Mouse (Mus musculus): Measurements from ENCODE around the gene Uvrag. TPM values are rescaled to one million over a fixed set of nuclear protein-coding genes. Genes with fewer than 3 reads are reported as not detected.

The Uvrag gene
- polyA plus RNA-seq, 1 experiment: 13.9 TPM

DNA sequence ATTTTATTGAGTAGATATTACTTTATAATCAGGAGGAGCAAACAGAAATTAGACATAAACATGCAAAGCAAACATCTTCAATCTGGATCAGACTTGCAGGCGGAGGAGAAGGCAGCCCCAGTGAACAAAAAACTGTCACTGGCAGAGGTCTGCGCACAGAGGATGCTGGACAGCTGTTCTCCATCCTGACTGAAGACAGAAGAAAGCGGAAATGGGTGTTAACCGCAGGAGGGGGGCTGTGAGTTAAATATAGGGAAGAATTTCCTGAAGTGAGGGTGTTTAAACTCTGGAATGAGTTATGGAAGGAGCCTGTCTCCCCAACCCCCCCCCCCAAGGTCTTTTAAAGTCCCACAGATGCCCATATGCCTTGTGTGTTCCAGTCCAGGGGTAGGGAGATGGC lies 241.1 kb downstream of the Uvrag start:
- H3K4me3 ChIP-seq (replicated peaks): no peak overlapping the region
- H3K9me3 ChIP-seq: peaks cover 7% of the 10 kb centered on the region; the same call in 1 of the 2 replicates
- peaks cover 82% of the 10 kb centered on the region for H3K36me3 ChIP-seq (replicated peaks; ENCODE audit: low read length)
- peaks cover 41% of the 10 kb centered on the region for H3K4me1 ChIP-seq
- TF ChIP-seq GATA1 (IDR thresholded peaks at IDR 0.05; ENCODE audit: borderline replicate concordance, low read length): no peak
- TF ChIP-seq FLI1 (IDR thresholded peaks at IDR 0.05; ENCODE audit: low read length): no peak
- H3K27me3 ChIP-seq (replicated peaks): no peaks in the 10 kb centered on the region

DNA sequence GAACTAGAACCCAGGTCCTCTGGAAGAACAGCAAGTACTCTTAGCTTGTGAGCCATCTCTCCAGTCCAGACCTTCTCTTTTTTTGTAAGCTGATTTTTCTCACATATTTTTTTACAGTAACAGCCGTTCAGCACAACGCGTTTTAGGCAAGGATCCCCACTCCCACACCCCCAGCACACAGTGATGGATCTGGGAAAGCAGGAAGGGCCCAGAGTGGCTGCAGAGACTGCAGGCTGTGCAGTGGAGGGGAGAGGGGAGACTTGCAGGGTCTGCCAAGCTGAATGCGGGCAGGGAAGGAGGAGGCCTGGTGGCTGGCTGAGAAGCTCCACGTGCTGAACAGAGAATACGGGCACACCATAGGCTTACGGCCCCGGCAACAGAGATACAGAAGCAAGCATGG lies 243.6 kb downstream of the Uvrag start:
- TF ChIP-seq GATA1 (IDR thresholded peaks at IDR 0.05; ENCODE audit: borderline replicate concordance, low read length) (no peak), FLI1 (IDR thresholded peaks at IDR 0.05; ENCODE audit: low read length) (no peak)
- Histone ChIP-seq H3K9me3 (peaks cover 7% of the 10 kb centered on the region; the same call in 1 of the 2 replicates), H3K4me3 (replicated peaks) (no peak overlapping the region), H3K36me3 (replicated peaks; ENCODE audit: low read length) (peaks cover 77% of the 10 kb centered on the region), H3K27me3 (replicated peaks) (no peaks in the 10 kb centered on the region), H3K4me1 (peaks cover 60% of the 10 kb centered on the region)

DNA sequence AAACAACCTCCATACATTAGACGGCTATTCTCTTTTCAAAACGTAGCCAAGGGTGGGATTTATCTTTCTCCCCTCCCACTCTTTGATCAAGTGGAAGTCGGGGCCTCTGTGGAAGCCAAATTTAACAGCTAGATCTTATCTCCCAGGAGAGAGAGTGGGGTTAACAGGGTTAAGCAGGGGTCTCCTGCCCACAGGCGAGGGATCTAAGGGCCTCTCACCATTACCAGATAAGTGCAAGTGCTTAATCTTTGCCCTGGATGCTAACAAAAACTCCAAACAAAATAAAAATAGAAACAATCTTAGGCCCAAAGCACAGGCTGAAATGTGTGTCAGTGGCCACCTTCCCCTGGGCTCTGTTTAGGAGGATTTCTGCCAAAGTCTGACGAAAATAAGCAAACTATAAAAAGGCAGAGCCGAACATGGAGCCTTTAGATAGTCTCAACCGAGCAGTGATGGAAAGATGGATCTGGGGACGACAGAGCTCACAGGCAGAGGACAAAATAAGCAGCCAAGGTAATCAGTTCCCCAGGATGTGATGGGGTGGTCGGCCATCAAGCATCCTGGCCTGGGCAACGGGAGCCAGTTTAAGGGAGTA lies 245.3 kb downstream of the Uvrag start:
- peaks cover 61% of the 10 kb centered on the region for H3K4me1 ChIP-seq
- peaks cover 67% of the 10 kb centered on the region for H3K36me3 ChIP-seq (replicated peaks; ENCODE audit: low read length)
- H3K27me3 ChIP-seq (replicated peaks): no peaks in the 10 kb centered on the region
- no peak overlapping the region for H3K4me3 ChIP-seq (replicated peaks)
- 0 out of 2 replicates have a peak, but pooled peaks cover 3% of the 10 kb centered on the region for H3K9me3 ChIP-seq
- no peak for TF ChIP-seq FLI1 (IDR thresholded peaks at IDR 0.05; ENCODE audit: low read length)
- TF ChIP-seq GATA1 (IDR thresholded peaks at IDR 0.05; ENCODE audit: borderline replicate concordance, low read length): no peak

DNA sequence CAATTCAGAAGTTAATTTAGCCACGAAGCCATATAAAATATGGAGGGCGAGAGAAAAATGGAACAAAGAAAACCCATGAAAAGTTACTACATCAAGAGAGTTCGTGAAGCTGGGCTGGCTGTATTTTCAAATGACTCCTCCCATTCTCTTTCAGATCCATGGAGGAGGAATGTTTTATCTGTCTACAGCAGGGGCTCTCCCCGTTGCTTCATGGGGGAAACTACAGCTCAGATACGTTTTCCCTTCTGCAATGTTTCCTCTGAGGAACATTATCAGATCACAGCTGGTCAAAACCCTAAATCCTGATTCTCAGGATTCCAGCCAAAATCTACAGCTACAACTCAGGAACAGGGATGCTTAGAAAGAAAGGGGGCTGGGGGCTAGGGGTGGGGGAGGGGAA lies 246.2 kb downstream of the Uvrag start:
- Histone ChIP-seq H3K36me3 (replicated peaks; ENCODE audit: low read length) (peaks cover 67% of the 10 kb centered on the region), H3K4me1 (peaks cover 61% of the 10 kb centered on the region), H3K4me3 (replicated peaks) (no peak overlapping the region), H3K9me3 (0 out of 2 replicates have a peak, but pooled peaks cover 3% of the 10 kb centered on the region), H3K27me3 (replicated peaks) (no peaks in the 10 kb centered on the region)
- TF ChIP-seq GATA1 (IDR thresholded peaks at IDR 0.05; ENCODE audit: borderline replicate concordance, low read length): no peak
- TF ChIP-seq FLI1 (IDR thresholded peaks at IDR 0.05; ENCODE audit: low read length): no peak

DNA sequence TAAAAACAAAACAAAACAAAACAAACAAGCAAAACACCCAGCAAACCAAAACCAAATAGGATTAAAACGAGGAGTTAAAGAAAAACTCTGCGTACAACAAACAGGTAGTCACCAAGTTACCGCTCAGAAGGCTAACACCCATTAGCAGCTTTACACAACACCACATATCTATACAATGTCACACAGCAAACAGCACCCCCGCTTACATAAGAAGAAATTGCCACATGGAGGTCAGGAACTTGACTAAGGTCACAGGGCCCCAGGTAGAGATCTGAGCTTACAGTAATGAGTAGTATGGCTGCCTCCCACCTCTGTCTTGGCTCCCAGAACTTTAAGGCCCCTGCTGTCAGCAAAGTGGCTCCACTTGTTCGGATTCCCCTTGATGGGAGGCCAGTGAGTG lies 246.6 kb downstream of the Uvrag start:
- H3K4me3 ChIP-seq (replicated peaks): no peak overlapping the region
- no peak for TF ChIP-seq FLI1 (IDR thresholded peaks at IDR 0.05; ENCODE audit: low read length)
- TF ChIP-seq GATA1 (IDR thresholded peaks at IDR 0.05; ENCODE audit: borderline replicate concordance, low read length): no peak

DNA sequence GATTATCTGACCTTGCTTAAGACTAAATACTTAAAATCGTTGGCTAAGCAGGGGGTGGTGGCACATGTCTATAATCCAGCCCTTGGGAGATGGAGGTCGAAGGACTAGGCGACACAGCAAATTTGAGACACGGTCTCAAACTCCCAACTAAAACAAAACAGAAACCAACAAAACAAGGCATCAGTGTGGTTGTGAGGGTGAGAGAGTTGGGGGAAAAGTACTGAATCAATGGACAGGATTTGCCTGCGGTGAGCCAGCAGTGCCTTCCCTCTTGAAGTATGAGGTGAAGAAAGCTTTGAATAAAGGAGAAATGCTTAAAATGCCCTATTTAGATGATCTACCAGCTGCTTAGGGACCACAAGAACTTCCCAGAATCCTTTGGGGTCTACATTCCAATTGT lies 247.8 kb downstream of the Uvrag start:
- H3K9me3 ChIP-seq: 0 out of 2 replicates have a peak, but pooled peaks cover 3% of the 10 kb centered on the region
- no peak overlapping the region for H3K4me3 ChIP-seq (replicated peaks)
- H3K4me1 ChIP-seq: peaks cover 59% of the 10 kb centered on the region
- H3K27me3 ChIP-seq (replicated peaks): no peaks in the 10 kb centered on the region
- no peak for TF ChIP-seq GATA1 (IDR thresholded peaks at IDR 0.05; ENCODE audit: borderline replicate concordance, low read length)
- no peak for TF ChIP-seq FLI1 (IDR thresholded peaks at IDR 0.05; ENCODE audit: low read length)
- peaks cover 66% of the 10 kb centered on the region for H3K36me3 ChIP-seq (replicated peaks; ENCODE audit: low read length)

More for the DNA sequence above, 246.6 kb downstream of the Uvrag start:
- 0 out of 2 replicates have a peak, but pooled peaks cover 3% of the 10 kb centered on the region for H3K9me3 ChIP-seq
- no peaks in the 10 kb centered on the region for H3K27me3 ChIP-seq (replicated peaks)
- peaks cover 66% of the 10 kb centered on the region for H3K36me3 ChIP-seq (replicated peaks; ENCODE audit: low read length)
- H3K4me1 ChIP-seq: peaks cover 60% of the 10 kb centered on the region

DNA sequence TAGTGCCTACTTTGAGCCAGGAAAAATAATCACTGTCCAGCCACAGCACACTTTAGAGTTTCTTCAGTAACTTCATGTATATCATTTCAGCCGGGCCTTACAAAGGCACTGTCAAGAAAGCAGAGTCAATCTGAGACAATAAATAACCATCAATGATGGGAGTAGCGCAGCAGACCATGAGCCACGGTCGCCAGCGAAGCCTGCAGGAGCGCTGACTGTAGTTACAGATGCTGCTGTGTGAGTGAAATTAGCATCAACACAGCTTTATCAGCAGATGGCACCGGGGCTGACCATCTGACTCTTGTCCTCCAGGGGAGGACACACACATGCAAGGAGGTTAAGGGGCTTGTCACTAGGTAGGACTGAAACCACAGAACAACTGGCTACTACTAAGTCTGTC lies 251.7 kb downstream of the Uvrag start:
- Histone ChIP-seq H3K36me3 (replicated peaks; ENCODE audit: low read length) (peaks cover 68% of the 10 kb centered on the region), H3K4me3 (replicated peaks) (no peak overlapping the region), H3K4me1 (peaks cover 50% of the 10 kb centered on the region), H3K27me3 (replicated peaks) (no peaks in the 10 kb centered on the region), H3K9me3 (no peaks in the 10 kb centered on the region)
- TF ChIP-seq FLI1 (IDR thresholded peaks at IDR 0.05; ENCODE audit: low read length): no peak
- no peak for TF ChIP-seq GATA1 (IDR thresholded peaks at IDR 0.05; ENCODE audit: borderline replicate concordance, low read length)

DNA sequence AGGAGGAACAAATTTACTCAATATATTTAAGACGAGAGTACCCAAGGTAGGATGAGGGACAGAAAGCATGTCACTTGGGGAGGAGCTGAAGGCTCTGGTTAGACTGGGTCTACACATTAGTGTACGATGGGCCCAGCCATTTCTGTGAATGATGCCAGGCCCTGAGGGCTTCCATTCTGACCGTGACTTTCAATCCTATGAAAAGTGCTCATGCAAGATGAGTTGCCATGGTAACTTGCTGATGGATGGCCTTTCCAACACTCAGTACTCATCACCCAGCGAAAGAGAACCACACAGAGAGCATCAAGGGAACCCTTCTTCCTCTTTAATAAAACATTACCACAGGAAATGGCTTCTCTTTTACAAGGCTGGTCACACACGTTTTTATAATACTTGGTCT lies 252.1 kb downstream of the Uvrag start:
- H3K36me3 ChIP-seq (replicated peaks; ENCODE audit: low read length): peaks cover 68% of the 10 kb centered on the region
- peaks cover 50% of the 10 kb centered on the region for H3K4me1 ChIP-seq
- H3K9me3 ChIP-seq: no peaks in the 10 kb centered on the region
- H3K4me3 ChIP-seq (replicated peaks): no peak overlapping the region
- no peaks in the 10 kb centered on the region for H3K27me3 ChIP-seq (replicated peaks)
- TF ChIP-seq FLI1 (IDR thresholded peaks at IDR 0.05; ENCODE audit: low read length): no peak

DNA sequence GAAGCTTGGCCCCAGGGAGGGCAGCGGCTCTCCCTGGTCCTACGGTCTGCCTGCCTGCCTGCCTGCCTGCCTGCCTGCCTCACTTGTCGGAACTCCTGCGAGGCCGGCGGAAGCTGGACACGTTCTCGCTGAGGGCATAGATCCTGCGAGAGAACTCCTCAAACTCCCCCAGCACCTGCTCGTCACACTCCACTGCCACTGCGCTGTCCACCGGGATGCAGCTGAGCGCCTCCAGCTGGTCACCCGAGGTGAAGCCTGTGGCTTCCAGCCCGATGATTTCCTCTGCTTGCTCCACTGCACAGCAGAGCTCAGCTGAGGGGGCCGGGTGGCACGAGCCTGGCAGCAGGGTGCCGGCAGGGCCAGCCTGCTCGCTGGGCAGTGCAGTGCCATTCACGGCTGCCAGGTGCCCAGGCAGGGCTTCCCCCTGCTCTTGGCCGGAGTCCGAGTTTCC lies 253.1 kb downstream of the Uvrag start:
- H3K36me3 ChIP-seq (replicated peaks; ENCODE audit: low read length): peaks cover 67% of the 10 kb centered on the region
- no peaks in the 10 kb centered on the region for H3K9me3 ChIP-seq
- TF ChIP-seq FLI1 (IDR thresholded peaks at IDR 0.05; ENCODE audit: low read length) (no peak), GATA1 (IDR thresholded peaks at IDR 0.05; ENCODE audit: borderline replicate concordance, low read length) (no peak)
- peaks cover 50% of the 10 kb centered on the region for H3K4me1 ChIP-seq
- H3K27me3 ChIP-seq (replicated peaks): no peaks in the 10 kb centered on the region
- no peak overlapping the region for H3K4me3 ChIP-seq (replicated peaks)

DNA sequence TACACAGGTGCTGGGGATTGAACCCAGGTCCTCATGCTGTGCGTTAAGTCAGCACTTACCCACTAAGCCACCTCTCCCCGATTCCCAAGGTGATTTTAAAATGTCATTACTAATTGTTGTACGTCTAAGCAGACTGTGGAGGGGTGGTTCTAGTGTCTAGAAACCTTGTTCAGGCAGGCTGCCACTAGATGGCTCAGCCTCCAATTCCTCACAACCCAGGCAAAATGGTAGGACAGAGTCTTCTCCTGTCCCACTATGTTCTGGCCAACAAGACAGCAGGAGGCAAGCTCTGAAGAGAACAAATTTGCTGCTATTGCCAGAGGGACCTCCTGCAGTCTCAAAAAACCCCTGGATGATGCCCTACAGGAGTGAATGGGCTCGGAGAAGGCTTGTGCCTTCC lies 259.1 kb downstream of the Uvrag start:
- Histone ChIP-seq H3K27me3 (replicated peaks) (peaks cover 29% of the 10 kb centered on the region), H3K4me3 (replicated peaks) (no peak overlapping the region), H3K9me3 (no peaks in the 10 kb centered on the region), H3K4me1 (peaks cover 45% of the 10 kb centered on the region), H3K36me3 (replicated peaks; ENCODE audit: low read length) (peaks cover 30% of the 10 kb centered on the region)
- TF ChIP-seq GATA1 (IDR thresholded peaks at IDR 0.05; ENCODE audit: borderline replicate concordance, low read length) (no peak), FLI1 (IDR thresholded peaks at IDR 0.05; ENCODE audit: low read length) (no peak)
